ENCODE assay signal across 28 mouse cellular contexts in genomic region chr9:59433729-59434128, GRCm38 (mm10).
"Had no signal": no experiment of that assay in that cellular context is flagged by ENCODE, and none has a peak within 500 bp of the region (broad histone marks: within the 10 kb centered on the region; RNA-seq: fewer than 3 reads in every experiment).

No protein-coding gene starts in this region.

- DNase-seq: cerebellum, adult 8-10 months; cerebellum, adult 9-10 months; cerebellum, adult 9-11 months; cerebellum, postnatal 10 days; cerebellum, postnatal 14 days; cerebellum, postnatal 25 days; cerebellum, postnatal 36 days; embryo, embryonic 11 days; forebrain, postnatal 0 days; gastrocnemius, adult 2 months; gastrocnemius, postnatal 10 days; gastrocnemius, postnatal 14 days; gastrocnemius, postnatal 25 days; gastrocnemius, postnatal 36 days; heart, adult 11 months; heart, adult 18-20 months; heart, adult 2 months had no signal

- H3K9ac ChIP-seq: embryonic facial prominence, embryonic 12.5 days; embryonic facial prominence, embryonic 13.5 days; embryonic facial prominence, embryonic 15.5 days; forebrain, embryonic 12.5 days; forebrain, embryonic 13.5 days; forebrain, embryonic 15.5 days; forebrain, postnatal 0 days had no signal

- H3K4me3 ChIP-seq: embryonic facial prominence, embryonic 10.5 days; embryonic facial prominence, embryonic 12.5 days; embryonic facial prominence, embryonic 13.5 days; embryonic facial prominence, embryonic 15.5 days; erythroblast, embryonic 14.5 days; forebrain, embryonic 10.5 days; forebrain, embryonic 12.5 days; forebrain, embryonic 13.5 days; forebrain, embryonic 15.5 days; gastrocnemius, adult 2 months; heart, adult 2 months had no signal

- H3K9me3 ChIP-seq: embryonic facial prominence, embryonic 10.5 days; embryonic facial prominence, embryonic 12.5 days; embryonic facial prominence, embryonic 13.5 days; embryonic facial prominence, embryonic 15.5 days; forebrain, embryonic 10.5 days; forebrain, embryonic 12.5 days; forebrain, embryonic 13.5 days; forebrain, embryonic 15.5 days had no signal

- H3K27me3 ChIP-seq: embryonic facial prominence, embryonic 12.5 days; embryonic facial prominence, embryonic 13.5 days; embryonic facial prominence, embryonic 15.5 days; forebrain, embryonic 12.5 days; forebrain, embryonic 13.5 days; forebrain, embryonic 15.5 days had no signal

- ATAC-seq: forebrain, embryonic 13.5 days; forebrain, embryonic 14.5 days; forebrain, embryonic 15.5 days; forebrain, embryonic 16.5 days; forebrain, postnatal 0 days had no signal

- H3K27ac ChIP-seq: embryonic facial prominence, embryonic 10.5 days; embryonic facial prominence, embryonic 12.5 days; embryonic facial prominence, embryonic 13.5 days; embryonic facial prominence, embryonic 15.5 days; forebrain, embryonic 10.5 days; forebrain, embryonic 12.5 days; forebrain, embryonic 13.5 days; forebrain, embryonic 15.5 days; gastrocnemius, adult 2 months; heart, adult 2 months had no signal

- H3K4me1 ChIP-seq: embryonic facial prominence, embryonic 10.5 days; embryonic facial prominence, embryonic 12.5 days; embryonic facial prominence, embryonic 13.5 days; embryonic facial prominence, embryonic 15.5 days; forebrain, embryonic 10.5 days; forebrain, embryonic 12.5 days; forebrain, embryonic 13.5 days; forebrain, embryonic 15.5 days had no signal

- H3K4me2 ChIP-seq: embryonic facial prominence, embryonic 12.5 days; embryonic facial prominence, embryonic 13.5 days; embryonic facial prominence, embryonic 15.5 days; forebrain, embryonic 12.5 days; forebrain, embryonic 13.5 days; forebrain, embryonic 15.5 days had no signal
